Mouse (Mus musculus) adrenal gland, adult (tissue): ENCODE results near the gene Blvra.
"Not testable (repeated sequence)": the region's sequence is repeated elsewhere in the genome, so short reads cannot be mapped to it uniquely, and the experiment has no call there.

ENCODE experiments used
- DNase-seq, 2 experiments: peaks; one replicate each; pipeline ENCODE4 v3.0.0; 2022 to 2023; ENCODE audit warnings: low spot score in 1 of 2; ENCODE audit not compliant: inconsistent age in 2 of 2

The Blvra gene

DNA sequence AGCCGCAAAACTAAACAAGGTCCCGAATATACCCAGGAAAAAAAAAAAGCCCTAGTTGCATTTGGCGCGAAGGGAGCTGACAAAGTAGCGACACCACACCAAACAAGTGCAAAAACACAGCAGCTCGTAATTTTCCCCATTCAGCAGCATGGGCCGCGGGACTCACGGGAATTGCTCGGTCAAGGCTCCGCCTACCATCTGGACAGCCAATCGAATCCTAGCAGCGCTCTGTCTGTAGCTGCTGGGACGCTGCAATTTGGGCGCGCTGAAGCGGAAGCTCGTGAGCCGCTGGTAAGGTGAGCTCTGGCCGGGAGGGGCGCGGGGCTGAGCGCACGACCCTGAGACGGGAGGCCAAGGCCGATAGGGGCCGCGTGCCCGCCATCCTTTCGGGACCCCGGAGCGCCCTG lies at the start of gene Blvra:
TSS of gene Blvra (plus strand) at position 231 of the 407 bp plus-strand sequence.
- DNase-seq: peak; percentile 89 to 95

DNA sequence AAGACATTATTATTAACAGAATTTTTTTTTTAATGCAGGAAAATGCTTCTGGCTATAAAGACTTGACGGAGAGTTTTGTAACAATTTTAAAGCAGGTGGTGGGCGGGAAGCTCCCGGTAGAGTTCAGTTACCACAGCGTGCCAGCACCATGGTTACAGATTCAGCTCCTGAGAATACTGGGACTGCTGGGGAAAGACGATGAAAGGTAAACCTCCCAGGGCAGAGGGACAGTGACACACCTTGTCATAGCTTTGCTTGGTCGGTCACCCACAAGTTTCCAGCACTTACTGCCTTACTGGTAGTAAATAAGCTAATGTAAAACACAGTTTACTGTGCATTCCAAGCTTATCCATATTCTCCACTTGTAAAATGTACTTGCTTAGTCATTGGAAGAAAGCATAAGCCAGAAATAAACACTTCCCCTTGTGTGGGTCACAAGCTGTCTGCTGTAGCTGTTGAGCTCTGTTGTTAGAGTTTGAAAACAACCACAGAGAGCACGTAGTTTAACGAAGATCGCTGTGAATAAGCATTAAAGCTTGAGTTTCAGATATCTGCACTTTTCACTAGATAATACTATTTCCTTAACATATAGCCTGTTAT lies 35.4 kb upstream of the Blvra start:
- no peak for DNase-seq

DNA sequence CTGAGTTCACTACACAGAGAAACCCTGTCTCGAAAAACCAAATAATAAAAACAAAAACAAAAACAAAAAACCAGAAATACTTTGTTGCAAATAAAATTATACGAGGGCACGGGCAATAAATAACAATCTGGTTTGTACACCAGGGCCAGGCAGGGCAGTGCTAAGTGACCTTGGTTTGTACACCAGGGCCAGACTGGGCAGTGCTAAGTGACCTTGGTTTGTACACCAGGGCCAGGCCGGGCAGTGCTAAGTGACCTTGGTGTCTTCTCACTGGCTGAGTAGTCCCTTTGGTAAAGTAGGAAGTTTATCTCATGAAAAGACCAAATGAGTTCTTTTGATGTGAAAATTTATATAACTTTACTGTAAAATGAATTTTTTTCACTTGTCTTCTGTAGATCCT lies 33.2 kb upstream of the Blvra start:
- peak; percentile 88 to 90 for DNase-seq

DNA sequence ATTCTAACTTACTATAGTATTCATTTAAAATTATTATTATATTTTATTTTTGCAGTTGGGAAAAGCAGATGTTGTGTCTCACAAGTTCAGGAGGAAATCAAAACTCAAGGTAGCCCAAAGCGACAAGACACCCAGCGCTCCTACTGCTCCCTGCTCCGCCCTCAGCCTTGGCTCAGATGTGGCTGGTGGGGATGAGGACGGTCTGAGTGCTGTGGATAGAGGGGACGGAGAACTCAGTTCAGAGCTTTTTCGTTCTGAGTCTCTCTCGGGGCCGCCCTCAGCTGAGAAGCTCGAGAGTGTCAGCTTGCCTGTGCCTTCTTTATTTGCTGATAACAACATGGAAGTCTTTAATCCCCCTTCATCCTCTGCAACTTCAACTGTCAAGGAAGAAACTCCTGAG lies 9.0 kb upstream of the Blvra start:
- DNase-seq: no peak

DNA sequence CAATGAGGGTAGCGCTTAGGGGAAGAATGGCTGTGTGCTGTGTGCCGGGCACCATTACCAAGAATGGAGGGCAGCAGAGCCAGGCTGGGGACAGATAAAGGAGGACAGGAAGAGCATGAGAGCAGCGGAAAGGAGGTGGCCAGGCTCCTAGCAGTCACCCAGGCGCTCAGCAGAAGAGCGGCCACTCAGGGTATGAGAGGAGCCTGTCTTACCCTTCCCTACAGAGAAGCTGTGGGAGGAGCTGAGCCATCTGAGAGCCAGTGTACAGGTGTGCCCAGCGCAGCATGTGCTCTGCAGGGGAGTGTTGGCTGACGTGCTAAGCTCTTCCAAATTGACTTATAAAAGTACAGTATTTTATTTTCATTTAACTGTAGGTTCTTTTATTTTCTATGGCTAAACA lies 1.7 kb upstream of the Blvra start:
- no peak for DNase-seq

DNA sequence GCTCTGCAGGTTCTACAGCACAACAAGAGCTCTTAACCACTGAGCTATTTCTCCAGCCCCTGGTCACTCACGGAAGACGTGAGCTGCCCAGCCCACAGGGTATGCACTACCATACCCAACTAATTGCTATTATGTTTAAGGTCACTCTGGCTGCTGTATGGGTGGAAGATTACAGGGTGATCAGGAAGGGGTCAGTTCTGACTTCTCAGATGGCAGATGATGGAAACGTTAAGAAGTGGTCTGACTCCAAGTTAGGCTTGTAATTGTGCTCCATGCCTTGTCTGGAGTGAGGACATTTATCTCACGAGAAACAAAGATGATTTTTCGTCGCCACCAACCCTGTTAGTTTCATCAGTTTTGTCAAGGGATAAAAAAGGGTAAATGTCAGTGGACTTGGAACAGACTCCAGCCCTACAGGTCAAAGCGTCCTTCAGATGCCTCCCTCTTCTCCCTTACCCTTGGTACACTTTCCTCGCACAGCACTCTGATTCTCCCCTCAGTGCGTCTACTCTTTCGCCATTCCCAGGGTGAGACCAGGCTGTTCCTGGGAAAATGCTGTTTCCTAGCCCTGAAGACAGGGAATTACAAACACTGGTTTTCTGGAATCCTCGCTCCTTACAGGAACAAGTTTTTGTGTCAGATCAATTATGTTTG lies 557 bp upstream of the Blvra start:
- DNase-seq: no peak

DNA sequence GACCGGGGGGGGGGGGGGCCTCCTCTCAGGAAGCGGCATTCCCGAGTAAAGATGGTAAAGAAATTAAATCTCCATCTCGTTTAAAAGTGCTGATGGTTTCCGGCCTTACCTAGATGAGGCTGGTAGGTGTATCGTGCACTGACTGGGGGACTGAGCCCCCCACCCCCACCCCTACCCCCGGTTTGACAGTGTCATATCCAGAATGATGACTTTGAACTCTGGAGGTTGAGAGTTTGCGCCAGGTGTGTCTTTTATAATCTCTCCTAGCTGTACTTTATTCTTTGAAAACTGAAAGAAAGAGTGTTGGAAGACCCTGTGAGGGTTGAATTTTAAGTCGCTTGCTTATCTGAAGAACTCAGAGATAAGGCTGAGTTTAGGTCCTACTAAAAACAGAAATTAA lies 414 bp downstream of the Blvra start:
- peak in 1 of 2 experiments; percentile 39 for DNase-seq

DNA sequence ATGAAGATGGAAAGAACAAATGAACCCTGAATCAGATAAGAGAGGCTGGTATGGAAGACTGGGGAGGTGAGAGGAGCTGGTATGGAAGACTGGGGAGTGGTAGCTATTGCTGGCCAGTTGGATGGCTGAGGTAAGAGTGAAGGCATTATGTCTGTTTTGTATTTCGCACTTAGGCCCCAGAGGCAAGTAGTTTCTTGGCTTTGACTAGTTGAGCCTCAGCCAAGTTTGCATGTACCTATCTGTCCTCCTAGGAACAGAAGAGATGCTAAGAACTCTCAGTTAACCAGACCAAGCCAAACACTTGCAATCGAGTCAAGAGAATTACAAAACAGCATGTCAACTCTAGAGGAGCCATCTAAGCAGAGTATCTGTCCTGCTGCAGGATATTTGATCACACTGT lies 3.7 kb downstream of the Blvra start:
- DNase-seq: no peak

DNA sequence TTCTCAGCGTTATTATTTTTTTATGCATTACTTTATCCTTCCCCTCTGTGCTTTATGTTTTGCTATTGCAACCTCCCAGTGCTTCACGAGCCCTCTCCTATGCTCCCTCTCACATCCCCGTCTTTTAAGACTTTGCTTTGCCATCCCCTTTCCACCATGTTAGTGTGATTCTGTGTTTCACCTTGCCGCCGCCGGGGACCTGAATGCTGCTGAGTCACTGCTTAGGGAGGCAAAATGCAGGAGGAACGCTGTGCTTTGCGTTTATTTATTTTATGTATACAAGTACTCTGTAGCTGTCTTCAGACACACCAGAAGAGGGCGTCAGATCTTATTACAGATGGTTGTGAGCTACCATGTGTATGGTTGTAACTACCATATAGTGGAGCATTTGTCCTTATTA lies 7.1 kb downstream of the Blvra start:
- no peak for DNase-seq

DNA sequence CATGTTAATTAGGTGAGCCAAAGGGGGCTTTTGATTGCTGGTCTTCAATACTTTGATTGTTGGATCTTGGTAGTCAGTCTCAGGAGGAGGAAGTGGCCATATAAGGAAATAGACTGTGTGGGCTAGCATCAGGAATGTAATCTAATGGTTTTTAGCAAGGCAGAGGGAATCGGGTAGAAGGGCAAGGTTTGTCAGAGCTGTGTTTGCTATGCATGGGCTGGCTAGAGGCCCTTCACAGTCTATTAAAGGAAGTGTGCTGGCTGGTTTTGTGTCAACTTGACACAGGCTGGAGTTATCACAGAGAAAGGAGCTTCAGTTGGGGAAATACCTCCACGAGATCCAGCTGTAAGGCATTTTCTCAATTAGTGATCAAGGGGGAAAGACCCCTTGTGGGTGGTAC lies 8.6 kb downstream of the Blvra start:
- not testable (repeated sequence) for DNase-seq

DNA sequence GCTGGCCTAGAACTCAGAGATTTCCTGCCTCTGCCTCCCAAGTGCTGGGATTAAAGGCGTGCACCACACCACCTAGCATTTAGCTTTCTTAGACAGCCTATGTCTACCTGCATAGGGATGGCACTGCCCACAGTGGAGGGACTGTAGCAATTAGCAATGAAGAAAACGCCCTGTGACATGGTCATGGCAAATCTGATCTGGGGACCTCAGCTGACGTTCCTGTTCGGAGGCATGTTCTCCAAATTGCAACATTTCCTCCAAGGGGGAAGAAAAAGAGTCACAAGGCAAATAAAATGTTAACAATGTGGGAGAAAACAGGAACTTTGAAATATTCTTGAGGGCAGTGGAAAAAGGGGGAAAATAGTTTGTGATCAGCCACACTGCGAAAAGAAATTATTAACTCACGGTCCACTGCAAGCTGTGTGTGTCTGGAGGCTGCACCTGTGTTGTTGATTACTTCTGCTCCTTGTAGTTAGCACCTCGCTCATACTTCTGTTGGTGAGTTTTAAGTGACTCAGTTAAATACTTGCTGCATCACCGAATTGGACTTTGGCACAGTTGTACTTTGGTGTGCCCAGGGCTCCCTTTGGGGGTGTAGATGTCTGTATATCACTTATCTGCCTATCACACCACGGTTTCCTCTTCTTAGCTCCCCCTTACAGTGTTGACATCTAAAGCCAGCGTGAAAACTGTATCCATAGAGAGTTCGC lies 9.6 kb downstream of the Blvra start:
- DNase-seq: no peak

DNA sequence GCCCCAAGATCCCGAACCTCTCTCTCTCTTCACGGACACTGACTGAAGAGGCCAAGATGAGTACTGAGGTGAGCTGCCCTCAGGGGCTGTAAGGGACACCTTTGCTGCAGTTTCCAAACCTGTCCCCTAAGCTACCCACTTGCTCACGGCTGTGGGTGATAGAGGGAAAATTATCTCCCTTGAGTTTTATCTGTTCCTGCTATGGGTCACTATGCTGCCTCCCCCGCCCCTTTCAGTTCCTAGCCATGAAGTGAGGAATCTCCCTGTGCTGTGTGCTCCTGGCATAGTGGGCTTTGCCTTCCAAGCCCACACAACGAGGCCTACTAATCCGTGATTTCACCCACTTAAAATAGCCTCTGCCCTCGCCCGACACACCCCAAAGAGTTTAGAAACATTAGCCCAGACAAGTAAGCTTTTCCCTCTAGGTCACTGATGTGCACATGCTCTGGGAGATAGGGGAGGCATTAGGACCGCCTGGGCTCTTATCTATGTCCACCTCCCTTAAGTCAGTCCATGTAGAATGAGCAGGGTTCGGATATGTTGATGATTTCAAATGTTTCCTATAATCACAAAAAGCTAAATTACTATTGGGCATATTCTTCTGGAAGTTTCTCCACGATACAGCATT lies 10.2 kb downstream of the Blvra start:
- DNase-seq: no peak

DNA sequence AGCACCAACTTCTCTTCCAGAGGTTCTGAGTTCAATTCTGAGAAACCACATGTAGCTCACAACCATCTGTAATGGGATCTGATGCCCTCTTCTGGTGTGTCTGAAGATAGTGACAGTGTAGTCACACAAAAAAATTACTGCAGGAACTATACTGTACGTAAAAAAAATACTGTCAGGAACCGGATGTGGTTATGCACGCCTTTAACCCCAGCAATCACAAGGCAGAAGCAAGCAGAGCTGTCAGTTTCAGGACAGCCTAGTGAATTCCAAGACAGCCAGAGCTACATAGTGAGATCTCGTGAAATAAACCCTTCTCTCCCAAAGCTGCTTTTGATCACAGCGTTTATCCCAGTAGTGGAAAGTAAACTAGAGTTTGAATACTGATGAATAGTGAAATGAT lies 15.8 kb downstream of the Blvra start:
- DNase-seq: no peak

DNA sequence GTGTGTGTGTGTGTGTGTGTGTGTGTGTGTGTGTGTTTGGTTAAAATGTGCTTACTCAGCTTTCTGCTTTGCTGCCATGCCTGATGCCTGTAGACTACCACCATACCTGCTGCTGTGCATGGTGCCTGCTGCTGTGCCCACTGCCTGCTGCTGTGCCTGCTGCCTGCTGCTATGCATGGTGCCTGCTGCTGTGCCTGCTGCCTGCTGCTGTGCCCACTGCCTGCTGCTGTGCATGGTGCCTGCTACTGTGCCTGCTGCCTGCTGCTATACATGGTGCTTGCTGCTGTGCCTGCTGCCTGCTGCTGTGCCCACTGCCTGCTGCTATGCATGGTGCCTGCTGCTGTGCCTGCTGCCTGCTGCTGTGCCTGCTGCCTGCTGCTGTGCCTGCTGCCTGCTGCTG lies 19.7 kb downstream of the Blvra start:
- DNase-seq: not testable (repeated sequence)

DNA sequence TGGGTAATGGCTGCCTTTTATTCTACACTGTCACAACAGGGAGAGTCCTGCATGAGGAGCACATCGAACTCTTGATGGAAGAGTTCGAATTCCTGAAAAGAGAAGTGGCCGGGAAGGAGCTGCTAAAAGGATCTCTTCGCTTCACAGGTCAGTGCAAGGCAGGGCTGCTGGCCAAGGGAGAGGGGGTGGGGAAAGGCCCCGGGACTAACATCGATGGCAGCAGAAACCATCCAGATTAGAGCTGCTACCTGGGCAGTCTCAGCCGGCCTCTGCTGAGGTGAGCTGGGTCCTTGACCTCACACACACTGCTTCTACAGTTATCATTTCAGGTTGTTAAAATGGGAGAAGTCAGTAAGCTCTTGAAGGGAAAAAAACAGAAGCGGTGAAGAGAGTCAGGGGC lies 21.5 kb downstream of the Blvra start:
- no peak for DNase-seq

DNA sequence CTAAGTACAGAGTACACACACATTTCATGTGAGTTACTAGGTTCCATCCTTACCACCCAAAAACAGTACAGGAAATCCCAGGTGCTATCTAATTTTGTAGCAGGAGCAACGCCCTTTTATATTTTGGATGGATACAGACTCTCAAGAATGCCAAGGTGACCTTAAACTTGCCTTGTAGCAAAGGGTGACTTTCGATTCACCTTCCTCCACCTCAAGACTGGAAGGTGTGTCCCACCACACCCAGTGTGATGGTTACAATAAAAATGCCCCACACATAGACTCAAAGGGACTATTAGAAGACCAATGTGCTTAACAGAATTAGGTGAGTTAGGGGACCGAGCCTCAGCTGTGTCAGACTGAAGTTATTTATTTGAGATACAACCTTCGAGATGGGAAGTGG lies 38.5 kb downstream of the Blvra start:
- DNase-seq: no peak

DNA sequence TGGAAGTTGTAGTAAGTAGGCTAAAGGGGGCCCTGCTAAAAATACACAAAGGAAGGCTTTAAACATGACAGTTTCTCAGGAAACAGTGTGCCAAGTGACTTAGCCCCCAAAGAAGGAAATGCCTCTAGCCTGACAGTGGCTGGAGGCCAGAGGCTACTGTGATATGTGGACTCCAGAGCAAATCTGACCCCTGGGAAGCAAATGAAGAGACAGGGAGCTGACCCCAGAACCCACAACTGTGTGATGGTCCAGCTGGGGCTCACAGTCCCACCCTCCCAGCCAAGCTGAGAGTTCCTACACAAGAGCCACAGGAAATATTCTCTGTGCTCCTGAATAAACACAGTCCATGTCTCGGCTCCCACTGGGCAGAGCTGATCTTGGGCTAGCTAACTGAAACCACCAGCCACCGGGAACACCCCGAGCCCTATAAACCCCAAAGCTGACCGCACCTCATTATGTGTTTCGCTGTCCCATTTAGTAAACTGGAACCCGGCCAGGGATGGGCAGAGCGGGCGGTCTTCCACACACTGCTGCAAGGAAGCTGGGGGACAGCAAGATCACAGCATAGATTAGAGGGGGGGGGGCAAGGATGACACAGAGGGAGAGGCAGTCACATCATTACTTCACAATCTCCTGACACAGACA lies 51.2 kb downstream of the Blvra start:
- peak; percentile 16 to 42 for DNase-seq

DNA sequence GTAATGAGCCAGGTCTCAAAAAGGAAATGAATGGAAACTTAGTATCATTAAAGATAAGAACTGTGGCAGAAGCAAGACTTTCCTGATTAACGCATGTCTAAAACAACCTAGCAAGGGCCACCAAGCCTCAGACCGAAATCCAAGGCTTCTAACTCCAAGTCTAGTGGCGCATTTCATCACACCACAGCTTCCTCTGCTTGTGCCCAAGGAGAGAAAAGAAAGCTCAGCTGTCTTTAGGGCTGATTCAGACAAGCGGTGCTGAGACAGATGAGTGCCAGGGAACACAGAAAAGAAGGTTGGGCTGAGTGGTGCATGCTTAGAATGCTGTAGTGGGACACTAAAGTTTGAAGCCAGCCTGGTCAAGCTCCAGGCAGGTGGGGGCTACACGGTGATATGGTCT lies 58.5 kb downstream of the Blvra start:
- DNase-seq: no peak

DNA sequence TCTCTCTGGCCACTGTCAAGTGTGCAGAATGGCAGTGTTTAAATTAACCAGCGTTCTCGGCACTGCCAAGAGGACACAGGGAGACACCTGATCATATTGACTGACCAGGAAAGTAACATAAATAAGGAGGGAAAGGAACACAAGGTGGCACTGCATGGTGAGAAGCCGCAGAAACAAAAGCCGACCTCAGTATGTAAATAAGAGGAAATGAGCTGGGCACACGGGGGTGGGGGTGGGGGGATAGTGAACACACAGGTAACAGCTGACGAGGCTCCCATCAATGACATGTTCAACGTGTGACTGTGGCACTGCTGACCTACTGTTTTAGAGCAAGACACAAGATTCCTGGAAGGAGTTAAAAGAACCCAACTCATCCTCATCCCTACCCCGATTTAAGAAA lies 60.9 kb downstream of the Blvra start:
- no peak for DNase-seq

DNA sequence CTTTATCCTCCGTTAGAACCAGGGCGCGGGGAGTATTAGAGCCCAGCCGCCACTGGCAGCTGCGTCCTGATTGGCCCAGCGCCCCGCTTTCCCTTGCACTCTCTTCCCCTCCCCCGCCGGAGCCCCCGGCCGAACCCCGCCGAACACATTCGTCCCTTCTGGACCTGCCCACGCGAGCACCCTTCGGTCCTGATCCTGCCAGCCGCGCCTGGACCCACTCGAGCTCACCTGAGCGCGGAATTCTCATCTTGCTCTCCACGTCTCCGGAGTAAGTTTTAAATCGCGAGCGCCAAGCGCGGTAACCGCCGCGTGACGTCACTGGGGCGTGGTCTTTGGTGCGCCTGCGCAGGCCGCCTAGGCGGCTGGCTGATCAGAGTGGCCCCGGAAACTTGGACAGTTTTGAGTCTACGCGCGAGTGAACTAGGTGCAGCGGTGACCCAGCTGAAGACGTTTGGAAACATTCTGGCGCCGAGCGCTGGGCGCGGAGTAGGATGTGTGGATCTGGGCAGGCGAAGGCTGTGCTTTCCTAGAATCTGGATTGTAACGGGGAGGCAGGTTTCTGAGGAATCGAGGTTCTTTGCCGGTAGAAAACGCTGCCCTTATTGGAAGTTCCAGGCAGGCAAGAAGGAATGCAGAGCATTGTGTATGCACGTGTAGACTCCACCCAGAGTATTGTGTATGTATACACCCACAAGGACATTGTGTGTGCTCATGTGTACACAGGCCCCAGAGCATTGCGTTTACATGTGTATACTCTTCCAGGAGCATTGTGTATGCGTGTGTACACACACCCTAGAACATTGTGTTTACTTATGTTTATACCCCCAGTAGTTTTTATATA lies 63.4 kb downstream of the Blvra start, which contains the start of gene Ncaph:
TSS of gene Ncaph (minus strand) at position 334 of the 841 bp plus-strand sequence.
- peak; percentile 92 to 98 for DNase-seq
